Mouse (Mus musculus) lung, embryonic 16.5 days (tissue): Measurements from ENCODE around the gene Atxn7l2. TPM values are rescaled to one million over a fixed set of nuclear protein-coding genes. Genes with fewer than 3 reads are reported as not detected.

ENCODE experiments used
- ATAC-seq: fragments of 200-750 bp; cut with Nextera tagmentation; 2 replicates; pipeline ENCODE4 v1.8.0; 2017; ENCODE audit warnings: low read depth, mild to moderate bottlenecking, moderate library complexity
- H3K27ac ChIP-seq: fragments of 300-500 bp; sonication (generic); 2 replicates; pipeline ENCODE4 v1.5.1; 2014; ENCODE audit warnings: mild to moderate bottlenecking, control low read depth, low read length
- H3K27me3 ChIP-seq: fragments of 300-500 bp; sonication (generic); 2 replicates; pipeline ENCODE4 v1.6.1; 2014; ENCODE audit warnings: low read depth, low read length, mixed read lengths; ENCODE audit not compliant: control insufficient read depth, insufficient read depth
- H3K36me3 ChIP-seq: fragments of 300-500 bp; sonication (generic); 2 replicates; pipeline ENCODE4 v1.6.1; 2014; ENCODE audit warnings: low read length; ENCODE audit not compliant: control insufficient read depth, insufficient read depth
- H3K4me1 ChIP-seq: fragments of 300-500 bp; sonication (generic); replicated peaks from 2 replicates; pipeline ENCODE4 v1.6.1; 2014; ENCODE audit warnings: low read length, mixed read lengths; ENCODE audit not compliant: control insufficient read depth, insufficient read depth
- H3K4me2 ChIP-seq: fragments of 300-500 bp; sonication (generic); 2 replicates; pipeline ENCODE4 v1.6.1; 2014; ENCODE audit warnings: low read depth, low read length, control low read depth
- H3K4me3 ChIP-seq: fragments of 300-500 bp; sonication (generic); 2 replicates; pipeline ENCODE4 v1.5.1; 2014; ENCODE audit warnings: mild to moderate bottlenecking, low read length, control low read depth
- H3K9ac ChIP-seq: fragments of 300-500 bp; sonication (generic); 2 replicates; pipeline ENCODE4 v1.6.1; 2014; ENCODE audit warnings: low read length, control low read depth
- H3K9me3 ChIP-seq: fragments of 300-500 bp; sonication (generic); 2 replicates; pipeline ENCODE4 v1.6.1; 2016; ENCODE audit warnings: low read length; ENCODE audit not compliant: control insufficient read depth
- WGBS: fragments of 180-500 bp; shearing (Covaris S2); extraction: QIAGEN DNeasy Blood & Tissue Kit; methylation state at CpG from one replicate; pipeline ENCODE4 v1.1.7; 2014; 5-methylcytosine and 5-hydroxymethylcytosine counted together
- polyA plus RNA-seq: library from polyadenylated mRNA; unstranded; fragments of >200 nt; fragmentation: Nextera tagmentation; extraction: Ambion mirVana; gene quantifications from 2 replicates; pipeline ENCODE4 v1.2.1, GENCODE M21; 2015

Atxn7l2 gene
- polyA plus RNA-seq, 1 experiment from 2014 or later: 13.4 TPM

GRCm38 (mm10) chr3:108209536-108209935 lies 1.2 kb downstream of the Atxn7l2 start:
- Histone ChIP-seq H3K9me3 (no peaks in the 10 kb centered on the region), H3K4me2 (peak overlapping the region; percentile 72), H3K27ac (no peak overlapping the region), H3K4me3 (peak overlapping the region; percentile 71), H3K27me3 (no peaks in the 10 kb centered on the region), H3K36me3 (peaks cover 4% of the 10 kb centered on the region; the same call in 1 of the 2 replicates), H3K9ac (peak overlapping the region; percentile 80), H3K4me1 (peaks cover 27% of the 10 kb centered on the region)
- ATAC-seq: no peak
- 2% methylated on average over 8 of the region's 8 CpGs for WGBS

DNA sequence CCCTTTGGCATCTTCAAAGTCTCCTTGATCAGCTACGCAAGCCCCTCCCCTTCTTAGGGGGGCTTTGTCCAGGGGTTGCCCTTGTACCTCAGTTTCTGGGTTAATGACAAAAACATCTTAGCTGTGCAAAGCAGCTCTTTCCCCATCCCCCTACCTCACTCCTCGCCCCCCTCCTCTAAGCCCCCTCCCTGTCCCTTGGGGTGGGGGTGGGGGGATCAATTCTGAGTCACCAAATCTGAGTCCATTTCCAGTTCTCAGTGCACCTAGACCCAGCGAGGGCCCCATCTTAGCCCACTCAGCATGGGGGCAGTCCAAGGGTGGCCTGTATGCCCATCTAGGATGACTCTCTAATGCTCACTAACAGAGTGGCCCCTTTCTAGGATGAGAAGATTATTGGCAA lies 1.7 kb downstream of the Atxn7l2 start:
- Histone ChIP-seq H3K27ac (no peak overlapping the region), H3K9ac (peak overlapping the region; percentile 80)
- 69% methylated on average over 3 of the region's 3 CpGs for WGBS

GRCm38 (mm10) chr3:108206731-108207375 lies 3.9 kb downstream of the Atxn7l2 start:
- 69% methylated on average over 15 of the region's 15 CpGs for whole genome bisulfite sequencing
- ATAC-seq: no peak; the same call in 1 of the 2 replicates
- peaks cover 4% of the 10 kb centered on the region for H3K36me3 ChIP-seq
- H3K4me1 ChIP-seq: peaks cover 31% of the 10 kb centered on the region
- H3K4me3 ChIP-seq: no peak overlapping the region
- no peak overlapping the region for H3K27ac ChIP-seq
- H3K9me3 ChIP-seq: no peaks in the 10 kb centered on the region
- peak overlapping the region; percentile 10; the same call in 1 of the 2 replicates for H3K4me2 ChIP-seq
- peak overlapping the region; percentile 31; the same call in 1 of the 2 replicates for H3K9ac ChIP-seq
- H3K27me3 ChIP-seq: no peaks in the 10 kb centered on the region

More for the DNA sequence above, 1.7 kb downstream of the Atxn7l2 start:
- Histone ChIP-seq H3K4me2 (peak overlapping the region; percentile 72), H3K36me3 (peaks cover 4% of the 10 kb centered on the region; the same call in 1 of the 2 replicates), H3K4me3 (peak overlapping the region; percentile 71), H3K27me3 (no peaks in the 10 kb centered on the region), H3K9me3 (no peaks in the 10 kb centered on the region), H3K4me1 (peaks cover 27% of the 10 kb centered on the region)
- ATAC-seq: no peak

DNA sequence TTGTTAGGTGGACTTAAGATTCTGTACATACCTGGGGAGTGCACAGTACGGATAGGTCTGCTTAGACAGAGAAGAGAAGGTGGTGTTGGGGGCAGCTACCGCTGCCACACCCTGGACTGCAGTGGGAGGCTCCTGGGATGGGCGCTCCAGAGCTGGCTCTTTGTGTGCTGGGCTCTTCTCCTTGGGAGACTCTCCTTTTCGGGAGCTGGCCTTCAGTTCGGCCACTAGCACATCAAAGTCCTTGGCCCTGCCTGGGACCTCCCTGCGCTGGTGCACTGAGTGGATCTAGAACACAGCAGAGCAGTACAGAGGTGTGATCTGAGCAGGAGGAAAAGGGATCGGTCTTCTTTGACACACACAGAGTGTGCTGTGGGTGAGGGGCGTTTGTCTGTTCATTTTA lies 5.1 kb downstream of the Atxn7l2 start:
- Histone ChIP-seq H3K27ac (no peak overlapping the region), H3K4me3 (no peak overlapping the region), H3K27me3 (no peaks in the 10 kb centered on the region), H3K36me3 (peaks cover 6% of the 10 kb centered on the region), H3K4me2 (no peak overlapping the region), H3K9ac (no peak overlapping the region), H3K9me3 (no peaks in the 10 kb centered on the region), H3K4me1 (peaks cover 36% of the 10 kb centered on the region)
- ATAC-seq: no peak
- WGBS: 83% methylated on average over 8 of the region's 8 CpGs

GRCm38 (mm10) chr3:108204470-108204869 lies 6.3 kb downstream of the Atxn7l2 start:
- H3K4me3 ChIP-seq: no peak overlapping the region
- WGBS: 69% methylated on average over 11 of the region's 11 CpGs

GRCm38 (mm10) chr3:108203621-108204325 lies 7.0 kb downstream of the Atxn7l2 start:
- ATAC-seq: no peak
- Histone ChIP-seq H3K4me1 (peaks cover 32% of the 10 kb centered on the region), H3K9ac (no peak overlapping the region), H3K36me3 (peaks cover 6% of the 10 kb centered on the region), H3K9me3 (no peaks in the 10 kb centered on the region), H3K27me3 (no peaks in the 10 kb centered on the region), H3K4me2 (no peak overlapping the region), H3K4me3 (no peak overlapping the region), H3K27ac (no peak overlapping the region)
- 65% methylated on average over 11 of the region's 11 CpGs for WGBS

More at GRCm38 (mm10) chr3:108204470-108204869, 6.3 kb downstream of the Atxn7l2 start:
- Histone ChIP-seq H3K27ac (no peak overlapping the region), H3K9me3 (no peaks in the 10 kb centered on the region), H3K27me3 (no peaks in the 10 kb centered on the region), H3K4me1 (peaks cover 38% of the 10 kb centered on the region), H3K9ac (no peak overlapping the region), H3K36me3 (peaks cover 6% of the 10 kb centered on the region), H3K4me2 (no peak overlapping the region)
- ATAC-seq: no peak

GRCm38 (mm10) chr3:108203212-108203611 lies 7.5 kb downstream of the Atxn7l2 start:
- Histone ChIP-seq H3K9ac (no peak overlapping the region), H3K27ac (peak overlapping the region; percentile 53), H3K27me3 (no peaks in the 10 kb centered on the region), H3K4me2 (no peak overlapping the region), H3K36me3 (peaks cover 6% of the 10 kb centered on the region), H3K9me3 (no peaks in the 10 kb centered on the region), H3K4me1 (peaks cover 27% of the 10 kb centered on the region), H3K4me3 (no peak overlapping the region)
- no peak for ATAC-seq
- WGBS: 82% methylated on average over 13 of the region's 13 CpGs

- Histone ChIP-seq H3K27me3 (no peaks in the 10 kb centered on the region), H3K9me3 (no peaks in the 10 kb centered on the region), H3K4me2 (no peak overlapping the region), H3K4me3 (no peak overlapping the region), H3K36me3 (peaks cover 6% of the 10 kb centered on the region), H3K4me1 (peaks cover 25% of the 10 kb centered on the region), H3K27ac (peak overlapping the region; percentile 53), H3K9ac (no peak overlapping the region)
- no peak for ATAC-seq
These were observed 8.2 kb downstream of the Atxn7l2 start for GRCm38 (mm10) chr3:108202506-108202905.
